Mouse (Mus musculus): ENCODE measurements at regions not wholly inside any gene's neighbourhood (a gene's known extent, or its start where the extent isn't known, plus 50 kb on each side); places are given as distances from the start of the nearest gene placed in this dataset.

DNA sequence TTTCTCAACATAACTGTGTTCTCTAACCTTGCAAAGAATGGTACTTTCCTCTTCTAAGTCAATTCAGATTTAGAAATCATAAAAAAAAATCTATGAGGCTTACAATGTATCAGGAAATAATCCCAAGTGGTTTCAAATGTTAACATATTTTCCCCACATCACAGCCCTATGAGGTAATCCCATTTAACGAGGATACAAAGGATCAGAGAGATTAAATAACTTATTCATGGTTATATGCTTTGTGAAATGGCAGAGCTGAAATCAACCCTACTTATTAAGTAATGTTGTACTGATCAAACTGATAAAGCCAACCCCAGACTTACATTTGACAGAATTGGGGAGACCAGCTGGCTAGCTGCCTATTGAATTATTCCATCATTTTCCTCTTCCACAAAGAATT lies 614.4 kb downstream of the Ntrk3 start:
- no peak for DNase-seq

DNA sequence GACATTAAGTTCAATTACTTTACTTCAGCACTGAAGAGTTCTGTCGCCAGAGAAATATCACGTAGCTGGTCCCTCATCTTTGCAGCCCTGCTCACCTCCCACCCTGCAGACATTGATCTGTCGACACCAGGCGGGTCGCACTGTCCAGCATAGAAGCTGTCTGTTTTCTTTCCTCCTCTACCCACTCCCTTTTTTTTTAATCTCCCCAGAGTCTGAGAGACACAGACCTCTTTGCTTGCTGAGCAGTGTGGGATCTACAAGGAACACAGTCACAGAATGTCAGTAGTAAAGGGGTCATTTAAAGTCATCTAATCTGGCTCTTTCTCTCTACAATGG lies 616.7 kb downstream of the Ntrk3 start:
- DNase-seq = no peak

DNA sequence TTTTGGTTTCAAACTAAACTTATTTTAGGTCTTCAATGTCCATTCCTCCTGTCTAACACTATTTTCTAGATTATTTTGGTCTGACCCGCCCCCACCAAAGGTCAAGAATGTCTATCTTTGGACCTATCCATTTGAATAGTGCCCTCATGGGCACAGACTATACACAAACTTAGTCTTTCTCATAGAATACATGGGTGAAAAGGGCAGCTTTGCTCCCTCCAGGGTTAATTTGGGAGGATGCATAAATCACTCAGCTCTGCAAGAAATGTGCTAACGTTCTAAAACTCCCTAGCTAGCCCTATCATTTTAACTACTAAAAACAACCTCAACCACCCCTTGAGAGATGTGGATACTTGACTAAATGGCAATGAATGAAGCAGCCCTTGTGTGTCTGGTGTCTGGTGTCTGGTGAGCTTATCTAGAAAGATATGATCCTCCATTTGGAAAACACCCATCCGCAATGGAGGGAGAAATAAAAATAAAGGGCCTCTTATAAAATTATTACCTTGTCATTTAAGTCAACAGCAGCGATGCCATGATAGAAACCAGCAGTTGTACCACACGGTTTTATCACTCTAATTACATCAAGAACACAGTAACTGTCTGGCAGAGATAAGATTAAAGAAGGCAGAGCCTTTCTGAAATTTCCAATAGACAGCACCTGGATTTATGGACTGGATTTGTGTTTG lies 617.2 kb downstream of the Ntrk3 start:
- DNase-seq = no peak

DNA sequence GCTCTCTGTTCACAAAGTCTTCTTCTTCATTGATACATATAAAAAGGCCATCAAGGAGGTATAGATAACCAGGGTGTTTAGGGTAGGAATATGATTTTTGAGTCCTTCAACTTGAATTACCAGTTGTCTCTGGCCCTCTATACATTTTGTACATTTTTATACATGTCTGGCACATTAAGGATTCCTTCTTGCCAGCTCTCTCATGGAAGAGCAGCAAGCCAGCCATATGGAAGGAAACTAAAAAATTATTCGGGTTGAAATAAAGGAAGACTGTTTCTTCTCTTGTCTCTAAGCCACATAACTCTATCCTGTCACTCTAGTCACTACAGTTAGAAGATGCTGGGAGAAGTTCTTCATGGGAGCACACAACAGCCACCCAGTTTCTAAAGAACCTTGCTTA lies 618.0 kb downstream of the Ntrk3 start:
- DNase-seq = no peak

DNA sequence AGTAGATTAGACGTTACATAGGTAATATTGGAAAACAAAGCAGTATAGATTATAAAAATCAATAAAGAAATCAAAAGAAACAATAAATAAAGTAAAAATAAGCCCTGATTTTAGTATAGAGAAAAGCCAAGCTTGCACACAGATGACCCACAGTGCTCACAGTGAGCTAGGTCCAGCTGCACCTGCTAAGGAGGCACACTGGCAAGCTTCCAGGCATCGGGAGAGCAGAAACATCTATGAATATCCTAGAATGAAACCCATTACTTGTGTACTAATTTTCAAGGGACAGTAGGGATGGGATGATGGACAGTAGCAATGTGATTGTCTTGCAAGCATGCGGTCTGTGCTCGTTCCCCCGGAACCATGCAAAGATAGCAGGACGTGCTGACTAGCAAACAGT lies 626.5 kb downstream of the Ntrk3 start:
- DNase-seq = no peak

DNA sequence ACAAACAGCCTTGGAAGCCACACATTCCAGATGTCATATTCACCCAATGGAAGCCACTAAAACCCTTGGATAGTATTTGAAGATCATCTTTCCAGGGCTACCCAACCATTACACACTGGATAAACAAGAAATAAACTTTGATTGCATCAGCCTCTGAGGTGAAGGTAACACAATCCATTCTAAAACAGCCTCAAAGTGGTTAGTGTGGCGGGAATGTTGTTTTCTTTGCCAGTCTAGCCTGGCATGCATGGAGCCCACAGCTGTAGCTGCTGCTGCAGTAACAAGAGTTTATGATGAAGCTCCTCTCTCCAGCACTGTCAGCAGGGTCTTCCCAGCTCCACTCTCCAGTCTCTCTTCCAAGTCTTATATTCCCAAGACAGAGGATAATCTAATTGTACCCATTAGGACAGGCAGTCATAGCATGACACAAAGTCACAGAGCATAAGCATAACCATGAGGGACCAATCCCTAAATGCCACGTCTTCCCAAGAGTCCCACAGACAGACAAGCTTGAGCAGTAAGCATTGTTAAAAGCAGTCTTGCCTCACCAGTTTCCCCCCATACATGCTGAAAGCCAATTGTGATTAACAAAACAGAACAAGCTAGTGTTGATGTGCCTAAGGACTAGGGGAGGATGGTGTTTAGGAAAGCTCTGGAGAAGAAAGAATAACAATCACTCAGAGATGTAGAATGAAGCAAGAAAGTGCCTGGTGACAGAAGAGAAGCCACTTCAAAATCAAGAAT lies 634.1 kb downstream of the Ntrk3 start:
- no peak for DNase-seq

DNA sequence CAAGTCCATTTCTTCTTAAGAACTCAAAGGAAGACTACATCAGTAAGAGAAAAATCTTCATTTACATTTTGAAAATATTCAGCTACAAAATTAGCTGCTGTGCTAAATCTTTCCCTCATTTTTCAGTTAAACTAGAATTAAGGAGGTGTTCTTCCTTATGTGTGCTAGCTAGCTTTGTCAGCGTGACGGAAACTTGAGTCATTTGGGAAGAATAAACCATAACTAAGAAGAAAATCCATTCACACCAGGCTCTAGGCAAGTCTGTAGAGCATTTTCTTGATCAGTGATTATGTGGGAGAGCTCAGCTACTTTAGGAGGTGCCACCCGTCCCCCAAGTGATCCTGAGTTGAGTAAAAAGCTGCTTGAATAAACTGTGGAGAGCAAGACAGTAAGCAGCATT lies 635.4 kb downstream of the Ntrk3 start:
- DNase-seq = peak; percentile 3

DNA sequence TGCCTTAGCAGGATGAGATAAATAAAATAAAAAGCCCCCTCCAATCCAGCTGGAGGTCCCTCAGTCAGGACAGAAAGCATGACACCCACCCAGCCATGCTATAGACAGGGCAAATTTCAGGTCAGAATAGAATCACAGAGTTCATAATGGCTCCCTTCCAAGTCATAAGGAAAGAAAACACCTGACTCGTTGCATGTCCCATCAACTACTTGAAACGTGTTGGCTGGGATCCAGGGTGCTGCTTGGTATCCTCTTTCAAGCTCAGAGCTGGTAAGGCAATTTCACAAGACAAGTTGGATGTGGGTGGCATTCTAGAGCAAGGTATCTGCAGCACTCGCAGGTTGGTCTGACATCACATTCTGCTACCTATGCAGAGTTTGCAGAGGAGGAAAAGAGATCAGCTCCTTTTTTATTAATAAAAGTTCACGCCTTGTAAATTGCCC lies 651.2 kb downstream of the Ntrk3 start:
- peak; percentile 19 for DNase-seq

DNA sequence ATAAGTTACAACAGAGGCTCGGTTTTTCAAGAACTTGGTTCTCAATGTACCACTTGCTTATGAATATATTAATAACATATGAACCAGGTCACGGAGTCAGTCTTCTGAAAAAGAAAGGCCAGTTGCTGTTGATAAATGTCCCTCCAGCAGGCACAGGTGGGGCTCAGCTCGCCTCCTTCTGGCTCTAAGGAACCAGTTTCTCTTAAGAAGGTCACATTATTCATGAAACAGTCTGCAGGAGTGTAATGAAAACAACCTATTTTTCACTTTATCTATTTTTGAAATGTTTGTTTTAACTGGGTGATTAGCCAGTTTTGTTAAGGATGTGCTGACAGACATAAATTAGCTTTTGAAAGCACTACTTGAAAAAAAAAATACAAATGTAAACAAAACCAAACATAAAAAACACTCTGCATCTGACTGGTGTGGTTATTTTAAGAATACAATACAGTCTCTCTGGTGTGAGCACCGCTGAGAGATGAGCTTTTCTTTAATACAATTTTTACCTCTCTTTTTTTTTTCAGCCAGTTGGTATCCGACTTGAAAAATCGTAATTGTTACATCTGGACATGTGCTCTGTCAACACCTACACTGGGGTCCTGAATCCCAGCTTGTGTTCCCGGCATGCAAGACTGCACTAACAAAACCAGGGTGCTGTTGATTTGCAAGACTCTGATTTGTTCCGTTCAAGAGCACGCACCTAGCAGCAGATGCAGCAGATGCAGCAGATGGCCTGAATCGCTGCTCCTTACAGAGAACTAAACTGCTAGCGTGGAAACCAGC lies 651.8 kb downstream of the Ntrk3 start:
- DNase-seq = no peak

DNA sequence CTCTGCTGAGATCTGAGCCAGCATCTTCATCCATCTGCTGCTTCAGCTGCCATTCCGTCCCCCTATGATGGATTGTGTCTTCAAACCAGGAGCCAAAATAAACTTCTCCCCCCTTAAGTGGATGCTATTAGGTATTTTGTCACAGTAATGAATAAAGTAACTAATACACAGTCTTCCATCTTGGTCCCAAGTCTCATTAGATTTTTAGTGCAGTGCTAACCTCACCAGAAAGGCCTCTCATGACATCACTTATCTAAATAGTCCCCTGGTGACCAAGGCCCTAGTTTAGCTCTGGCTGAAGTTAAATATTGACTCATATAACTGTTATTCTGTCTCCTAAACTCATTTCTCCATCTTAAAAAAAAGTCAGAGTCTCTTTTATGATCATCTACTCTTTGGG lies 658.1 kb downstream of the Ntrk3 start:
- no peak for DNase-seq

DNA sequence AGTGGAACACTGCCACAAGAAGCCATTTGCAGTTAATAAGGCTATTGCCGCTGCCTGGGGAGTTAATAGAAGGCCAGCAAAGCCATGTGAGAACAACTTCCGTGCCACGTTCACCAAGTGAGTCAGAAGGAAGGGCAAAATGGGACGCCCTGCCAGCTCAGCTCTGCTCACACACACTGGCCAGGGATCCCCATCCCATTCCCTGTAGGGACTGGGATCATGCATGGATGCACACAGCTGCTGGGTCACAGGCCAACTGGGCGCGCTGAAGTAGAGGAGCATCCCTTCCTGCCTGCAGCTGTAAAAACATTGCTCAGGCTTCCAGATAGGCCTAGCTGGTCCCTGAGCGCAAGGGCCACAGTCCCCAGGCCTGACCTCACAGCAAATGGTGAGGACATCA lies 666.7 kb downstream of the Ntrk3 start:
- no peak for DNase-seq

DNA sequence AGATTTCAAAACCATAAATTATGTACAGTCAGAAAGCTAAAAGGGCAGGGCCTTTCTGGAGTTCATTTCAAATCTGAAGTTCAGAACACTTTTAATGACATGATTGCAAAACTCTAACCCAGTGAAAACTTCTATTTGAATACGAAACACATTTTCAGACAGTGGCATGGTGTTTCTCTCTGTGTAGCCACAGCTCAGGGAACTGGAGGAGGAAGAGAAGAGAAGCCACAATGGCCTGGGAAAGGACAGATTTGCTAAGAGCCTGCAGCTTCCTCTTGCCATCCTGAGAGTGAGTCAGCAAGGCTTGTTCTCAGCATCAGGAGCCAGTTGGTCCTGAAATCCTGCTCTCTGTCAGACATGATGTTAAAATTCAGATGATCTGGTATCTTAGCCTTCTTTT lies 676.2 kb downstream of the Ntrk3 start:
- DNase-seq = no peak

DNA sequence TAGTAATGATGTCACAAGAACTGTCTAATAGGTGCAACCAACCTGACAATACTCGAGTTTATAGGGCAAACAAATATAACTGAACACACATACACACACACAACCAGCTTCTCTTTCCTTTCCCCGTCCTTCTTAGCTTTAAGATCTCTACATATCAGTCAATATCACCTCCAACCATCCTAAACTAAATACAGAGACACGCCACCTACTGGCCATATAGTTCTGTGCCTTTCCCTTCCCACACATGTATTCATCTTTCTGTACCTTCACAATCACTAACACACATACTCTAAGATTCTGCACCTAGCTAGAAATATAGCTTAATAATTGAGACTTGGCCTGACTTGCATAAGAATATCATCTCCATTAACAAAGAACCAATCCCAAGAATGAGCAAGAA lies 688.2 kb downstream of the Ntrk3 start:
- DNase-seq = no peak

DNA sequence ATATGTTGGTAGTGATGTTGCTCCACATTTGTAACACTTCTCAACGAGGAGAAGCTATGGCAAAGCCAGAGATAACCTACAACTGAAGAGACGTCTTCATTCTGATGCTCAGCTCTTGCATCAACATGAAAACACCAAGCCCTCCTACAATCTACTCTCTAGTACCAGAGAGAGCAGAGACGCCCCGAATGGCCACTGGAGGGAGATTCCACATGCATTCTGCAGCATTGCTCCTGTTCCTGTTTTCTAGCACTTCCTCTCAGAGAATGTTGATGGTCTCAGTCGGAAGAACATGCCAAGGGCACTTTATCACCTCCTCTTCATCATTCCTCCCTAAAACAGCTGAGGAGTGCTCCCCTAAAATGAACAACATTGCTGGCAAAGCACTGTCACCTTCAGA lies 692.4 kb downstream of the Ntrk3 start:
- no peak for DNase-seq

DNA sequence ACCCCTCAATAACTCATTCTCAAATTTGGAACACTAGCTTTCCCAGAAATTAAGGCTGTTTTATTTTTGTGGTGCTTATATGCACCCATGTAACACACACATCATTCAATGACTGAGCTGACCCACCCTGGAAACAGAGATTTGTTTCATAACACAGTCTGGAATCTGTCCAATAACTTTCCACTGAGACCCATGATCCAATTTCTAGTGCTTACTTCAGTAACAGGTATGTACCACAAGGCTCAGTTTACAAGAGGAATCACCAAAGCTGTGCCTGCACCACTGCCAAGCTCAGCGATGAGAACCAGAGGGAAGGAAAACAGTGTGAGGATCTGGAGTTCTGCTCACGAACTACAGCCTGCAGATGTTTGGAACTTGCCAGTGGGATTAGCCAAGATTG lies 706.8 kb downstream of the Ntrk3 start:
- DNase-seq = no peak

DNA sequence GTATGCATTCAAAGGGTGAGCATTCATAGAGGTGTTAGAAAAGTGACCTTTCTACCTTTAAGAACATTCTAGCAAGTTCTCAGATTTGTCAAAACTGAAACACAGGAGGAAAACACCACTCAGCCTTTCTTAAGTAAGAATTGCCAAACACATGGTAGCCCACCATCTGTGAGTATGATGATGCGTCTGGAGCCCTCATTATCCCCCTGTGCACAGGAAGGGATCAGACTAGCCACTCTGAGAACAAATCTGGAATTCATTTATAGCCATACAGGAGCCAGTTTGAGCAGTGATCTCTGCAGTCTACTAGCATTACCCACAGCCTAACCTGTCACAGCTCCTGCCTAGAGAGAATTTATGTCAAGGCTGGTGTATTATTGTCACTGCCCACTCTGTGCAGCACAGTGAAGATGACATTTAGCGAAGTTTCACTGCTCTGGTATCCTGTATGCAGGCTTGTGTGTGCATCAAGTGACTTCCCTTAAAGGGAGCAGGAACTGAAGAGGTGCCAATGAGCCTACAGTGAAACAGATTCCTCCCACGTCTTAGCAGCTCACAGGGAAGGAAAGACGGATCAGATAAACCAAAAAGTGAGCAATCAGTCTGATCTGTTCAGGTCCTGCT lies 710.7 kb downstream of the Ntrk3 start:
- DNase-seq = peak; percentile 67

DNA sequence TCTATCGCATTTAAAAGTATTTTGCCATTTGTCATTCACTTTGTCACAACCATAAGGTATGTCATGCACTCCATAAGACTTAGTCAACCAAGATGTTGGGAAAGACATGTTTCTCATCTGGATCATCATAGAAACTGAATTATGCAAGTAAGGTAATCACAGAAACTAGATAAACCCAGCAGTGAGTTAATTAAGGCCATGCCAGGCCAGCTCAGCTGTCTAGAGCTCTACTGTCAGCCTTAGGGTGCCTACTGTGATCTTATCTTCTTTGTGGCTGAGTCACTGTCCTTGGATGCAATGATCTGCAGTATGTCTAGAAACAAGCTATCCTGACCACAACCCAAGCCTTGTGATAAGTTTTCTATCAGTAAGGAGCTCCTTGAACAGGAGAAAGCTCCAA lies 714.2 kb downstream of the Ntrk3 start:
- DNase-seq = no peak

DNA sequence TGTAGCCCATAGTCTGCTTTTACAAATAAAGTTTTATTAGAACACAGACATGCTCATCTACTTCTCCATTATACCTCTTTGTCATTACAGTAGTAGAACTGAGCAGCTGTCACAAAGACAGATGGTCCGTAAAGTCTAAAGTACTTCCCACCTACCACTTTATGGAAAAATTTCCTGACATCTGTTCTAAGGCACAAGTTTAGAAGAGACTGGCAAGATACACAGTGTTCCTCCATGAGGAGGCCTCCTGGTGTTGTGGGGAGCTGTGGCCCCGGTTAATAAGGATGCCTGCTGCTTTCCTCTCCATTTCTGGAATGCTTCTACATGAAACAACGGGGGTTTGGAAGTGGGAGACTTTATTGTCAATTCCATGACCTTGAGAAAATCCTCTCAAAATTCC lies 714.7 kb downstream of the Ntrk3 start:
- peak; percentile 38 for DNase-seq

DNA sequence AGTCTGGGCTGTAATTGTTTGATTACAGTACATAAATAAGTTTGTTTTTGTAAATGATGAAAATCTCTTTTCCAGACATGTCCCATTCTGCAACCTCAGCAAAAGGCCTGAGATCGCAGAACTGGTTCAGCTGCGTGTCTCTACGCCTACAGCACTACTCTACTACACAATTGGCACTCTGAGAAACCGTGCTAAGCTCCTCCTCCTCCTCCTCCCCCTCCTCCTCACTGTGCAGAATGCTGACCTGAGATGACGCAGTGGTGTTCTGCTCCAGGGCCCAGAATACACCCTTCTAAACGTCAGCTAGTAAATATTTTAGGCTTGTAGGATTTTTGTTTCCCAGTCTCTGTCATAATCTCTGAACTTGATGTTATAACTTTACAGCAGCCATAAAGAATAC lies 724.2 kb downstream of the Ntrk3 start:
- DNase-seq = no peak

DNA sequence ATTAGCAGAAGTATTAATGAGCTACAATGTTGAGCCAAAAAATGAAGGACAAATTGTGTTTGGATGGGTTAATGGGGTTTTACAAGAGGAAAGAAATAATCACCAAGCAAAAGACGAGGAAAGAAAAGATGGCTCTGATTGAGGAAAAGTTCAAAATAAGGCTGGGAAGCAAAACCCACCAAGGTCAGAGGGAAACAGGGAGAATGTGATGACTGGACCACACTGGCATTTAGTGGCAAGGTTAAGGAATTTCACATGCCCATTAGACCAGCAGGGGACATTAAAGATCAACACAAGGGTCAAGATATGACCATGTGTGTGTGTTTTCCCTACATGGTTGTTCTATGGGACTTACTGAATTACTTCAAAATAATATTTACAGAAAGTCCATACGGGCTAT lies 734.7 kb downstream of the Ntrk3 start:
- DNase-seq = no peak

DNA sequence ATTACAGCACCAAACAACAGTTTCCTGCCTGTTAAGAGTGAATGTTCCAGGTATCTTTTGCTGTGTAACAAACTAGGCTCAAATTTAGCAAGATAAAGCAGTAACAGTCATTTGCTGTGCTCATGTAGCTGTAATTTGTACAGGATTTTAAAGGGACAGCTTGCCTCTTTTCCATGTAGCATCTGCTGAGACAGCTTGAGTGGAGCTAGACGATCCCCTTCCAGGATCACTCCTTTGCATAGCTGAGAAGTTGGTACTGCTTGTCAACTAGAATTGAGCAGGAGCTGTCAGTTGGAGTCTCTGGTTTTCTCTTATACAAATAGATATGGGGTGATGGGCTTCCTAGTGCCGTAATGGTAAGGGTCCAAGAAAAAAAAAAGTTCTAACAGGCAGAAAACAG lies 744.0 kb downstream of the Ntrk3 start:
- peak; percentile 4 for DNase-seq

DNA sequence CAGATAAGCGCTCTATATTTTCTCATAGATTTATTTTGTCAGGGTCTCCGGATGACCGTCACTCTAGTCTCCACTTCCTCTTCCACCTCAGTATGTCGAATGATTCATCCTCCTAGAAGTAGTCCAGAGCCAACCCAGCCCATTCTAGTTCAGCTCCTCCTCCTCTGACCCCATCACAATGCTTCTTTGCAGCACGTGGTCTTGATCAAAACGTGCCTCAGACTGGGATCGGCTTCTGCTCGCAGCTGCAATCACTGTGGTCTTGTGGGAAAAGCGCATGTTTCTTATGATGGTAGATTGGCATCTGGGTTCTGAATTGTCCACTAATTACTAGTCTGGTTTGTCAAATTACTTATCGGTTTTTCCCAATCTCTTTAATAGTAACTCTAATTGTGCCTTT lies 747.7 kb downstream of the Ntrk3 start:
- no peak for DNase-seq

DNA sequence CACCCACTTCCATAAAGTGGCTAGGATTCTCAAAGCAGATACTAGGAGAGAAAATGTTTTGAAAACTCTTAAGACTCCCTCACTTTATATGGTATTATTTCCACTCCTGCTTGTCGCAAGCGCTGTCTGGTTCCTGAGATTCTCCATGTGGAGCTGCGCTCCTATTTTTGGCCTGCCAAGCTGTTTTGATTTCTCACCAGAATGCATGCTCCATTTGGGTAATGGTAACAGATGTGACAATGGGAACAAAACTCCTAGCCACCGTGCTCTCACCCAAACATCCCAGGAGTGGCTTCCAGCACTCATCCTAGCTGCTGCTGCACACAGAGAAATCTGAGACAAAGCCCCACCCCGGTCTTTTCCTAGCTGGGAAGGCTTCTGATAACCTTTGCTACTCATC lies 749.6 kb downstream of the Ntrk3 start:
- DNase-seq = peak; percentile 69

DNA sequence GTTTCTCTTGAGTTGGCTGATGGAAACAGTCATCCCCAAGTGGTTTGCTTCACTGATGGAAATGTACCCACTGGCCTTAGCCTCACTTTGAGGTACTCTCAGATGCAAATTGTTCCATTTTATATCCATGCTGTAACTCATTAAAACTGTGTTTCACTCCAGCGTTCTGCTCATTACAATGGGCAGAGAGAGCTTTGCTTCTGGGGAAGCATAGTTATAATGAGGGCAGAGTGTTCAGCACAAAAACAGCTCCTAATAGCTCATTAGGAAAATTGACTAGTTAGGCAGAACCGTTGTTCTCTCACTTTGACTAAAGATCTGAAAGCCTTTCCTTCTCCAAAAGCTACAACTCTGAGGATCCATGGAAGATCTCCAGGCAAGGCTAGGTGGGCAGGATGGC lies 771.2 kb downstream of the Ntrk3 start:
- no peak for DNase-seq

Measured in right cerebral cortex, adult 18-20 months (tissue).